Mouse (Mus musculus) stomach, embryonic 15.5 days (tissue): ENCODE measurements around the gene Rfc2. TPM values are rescaled to one million over a fixed set of nuclear protein-coding genes. Genes with fewer than 3 reads are reported as not detected.

ENCODE experiments used
- ATAC-seq: fragments of 200-750 bp; cut with Nextera tagmentation; 2 replicates; pipeline ENCODE4 v1.8.0; 2017; ENCODE audit warnings: low read depth, moderate number of reproducible peaks, moderate TSS enrichment; ENCODE audit not compliant: insufficient read depth, low FRiP score
- H3K27ac ChIP-seq: fragments of 300-500 bp; sonication (generic); 2 replicates; pipeline ENCODE4 v1.5.1; 2015; ENCODE audit warnings: mild to moderate bottlenecking, inconsistent platforms
- H3K27me3 ChIP-seq: fragments of 300-500 bp; sonication (generic); replicated peaks from 2 replicates; pipeline ENCODE4 v1.6.1; 2015; ENCODE audit warnings: inconsistent platforms
- H3K36me3 ChIP-seq: fragments of 300-500 bp; sonication (generic); 2 replicates; pipeline ENCODE4 v1.6.1; 2015; ENCODE audit warnings: inconsistent platforms
- H3K4me1 ChIP-seq: fragments of 300-500 bp; sonication (generic); 2 replicates; pipeline ENCODE4 v1.6.1; 2015; ENCODE audit warnings: inconsistent platforms
- H3K4me2 ChIP-seq: fragments of 300-500 bp; sonication (generic); 2 replicates; pipeline ENCODE4 v1.6.1; 2015; ENCODE audit warnings: mild to moderate bottlenecking, inconsistent platforms
- H3K4me3 ChIP-seq: fragments of 300-500 bp; sonication (generic); replicated peaks from 2 replicates; pipeline ENCODE4 v1.5.1; 2015; ENCODE audit warnings: inconsistent platforms
- H3K9ac ChIP-seq: fragments of 300-500 bp; sonication (generic); 2 replicates; pipeline ENCODE4 v1.6.1; 2015; ENCODE audit warnings: inconsistent platforms
- H3K9me3 ChIP-seq: fragments of 300-500 bp; sonication (generic); 2 replicates; pipeline ENCODE4 v1.6.1; 2016; ENCODE audit warnings: inconsistent platforms
- WGBS: fragments of 180-500 bp; shearing (Covaris S2); methylation state at CpG from one replicate; pipeline ENCODE4 v1.1.7; 2015; 5-methylcytosine and 5-hydroxymethylcytosine counted together
- polyA plus RNA-seq: library from polyadenylated mRNA; unstranded; fragments of >200 nt; fragmentation: Nextera tagmentation; extraction: Ambion mirVana; gene quantifications from 2 replicates; pipeline ENCODE4 v1.2.1, GENCODE M21; 2015

Gene Rfc2
- polyA plus RNA-seq, 1 experiment from 2014 or later, result 257 TPM

GRCm38 (mm10) chr5:134550836-134551232 lies 30.3 kb upstream of the Rfc2 start:
- Histone ChIP-seq H3K4me2 (peak overlapping the region; percentile 72), H3K9ac (peak overlapping the region; percentile 86), H3K4me1 (peaks cover 34% of the 10 kb centered on the region), H3K4me3 (peak overlapping the region; percentile 70), H3K27me3 (no peaks in the 10 kb centered on the region), H3K36me3 (no peaks in the 10 kb centered on the region), H3K27ac (peak overlapping the region; percentile 95), H3K9me3 (no peaks in the 10 kb centered on the region)
- WGBS, result 3% methylated on average over 6 of the region's 6 CpGs
- no peak for ATAC-seq

GRCm38 (mm10) chr5:134551233-134552109 lies 29.7 kb upstream of the Rfc2 start:
- H3K4me2 ChIP-seq, result peak overlapping the region; percentile 72
- 1% methylated on average over 52 of the region's 52 CpGs for WGBS
- H3K36me3 ChIP-seq, result no peaks in the 10 kb centered on the region
- no peaks in the 10 kb centered on the region for H3K27me3 ChIP-seq
- H3K27ac ChIP-seq, result peak overlapping the region; percentile 95
- H3K9ac ChIP-seq, result peak overlapping the region; percentile 86
- no peaks in the 10 kb centered on the region for H3K9me3 ChIP-seq
- ATAC-seq, result no peak; the same call in 1 of the 2 replicates
- H3K4me1 ChIP-seq, result peaks cover 37% of the 10 kb centered on the region
- peak overlapping the region; percentile 70 for H3K4me3 ChIP-seq

GRCm38 (mm10) chr5:134552110-134552972 lies 28.8 kb upstream of the Rfc2 start, which contains the start of gene Clip2:
Clip2 (minus strand) TSS chr5:134552434.
- WGBS, result 1% methylated on average over 59 of the region's 61 CpGs
- peak; percentile 91 for ATAC-seq
- no peaks in the 10 kb centered on the region for H3K9me3 ChIP-seq
- peaks cover 37% of the 10 kb centered on the region for H3K4me1 ChIP-seq
- H3K27ac ChIP-seq, result peak within 1 kb of the TSS; percentile 95
- H3K27me3 ChIP-seq, result no peaks in the 10 kb centered on the region
- peak within 1 kb of the TSS; percentile 72 for H3K4me2 ChIP-seq
- H3K9ac ChIP-seq, result peak within 1 kb of the TSS; percentile 86
- H3K36me3 ChIP-seq, result no peaks in the 10 kb centered on the region
- peak within 1 kb of the TSS; percentile 70 for H3K4me3 ChIP-seq

- no peaks in the 10 kb centered on the region for H3K36me3 ChIP-seq
- no peak overlapping the region for H3K4me2 ChIP-seq
- ATAC-seq, result no peak
- WGBS, result 73% methylated on average over 5 of the region's 5 CpGs
- H3K4me3 ChIP-seq, result no peak overlapping the region
- no peak overlapping the region for H3K9ac ChIP-seq
- no peaks in the 10 kb centered on the region for H3K9me3 ChIP-seq
- no peaks in the 10 kb centered on the region for H3K27me3 ChIP-seq
- peaks cover 37% of the 10 kb centered on the region for H3K4me1 ChIP-seq
- H3K27ac ChIP-seq, result no peak overlapping the region
These were observed 27.1 kb upstream of the Rfc2 start for GRCm38 (mm10) chr5:134553951-134554546.

GRCm38 (mm10) chr5:134555463-134556164 lies 25.6 kb upstream of the Rfc2 start:
- H3K9ac ChIP-seq, result no peak overlapping the region
- ATAC-seq, result no peak
- H3K9me3 ChIP-seq, result no peaks in the 10 kb centered on the region
- no peaks in the 10 kb centered on the region for H3K27me3 ChIP-seq
- 9% methylated on average over 20 of the region's 20 CpGs for WGBS
- no peaks in the 10 kb centered on the region for H3K36me3 ChIP-seq
- H3K4me1 ChIP-seq, result peaks cover 25% of the 10 kb centered on the region
- peak overlapping the region; percentile 26; the same call in 1 of the 2 replicates for H3K27ac ChIP-seq
- H3K4me2 ChIP-seq, result peak overlapping the region; percentile 44
- no peak overlapping the region for H3K4me3 ChIP-seq

GRCm38 (mm10) chr5:134560071-134560449 lies 21.1 kb upstream of the Rfc2 start, which contains the start of gene Syna:
Syna (minus strand) TSS chr5:134560171.
- no peak within 1 kb of the TSS for H3K27ac ChIP-seq
- H3K27me3 ChIP-seq, result no peaks in the 10 kb centered on the region
- H3K9me3 ChIP-seq, result no peaks in the 10 kb centered on the region
- peaks cover 11% of the 10 kb centered on the region for H3K4me1 ChIP-seq
- H3K4me2 ChIP-seq, result no peak within 1 kb of the TSS
- no peak for ATAC-seq
- H3K4me3 ChIP-seq, result no peak within 1 kb of the TSS
- 87% methylated on average over 7 of the region's 7 CpGs for WGBS
- no peaks in the 10 kb centered on the region for H3K36me3 ChIP-seq
- H3K9ac ChIP-seq, result no peak within 1 kb of the TSS

- H3K9ac ChIP-seq, result no peak overlapping the region
- peaks cover 5% of the 10 kb centered on the region for H3K4me1 ChIP-seq
- H3K4me3 ChIP-seq, result no peak overlapping the region
- no peak overlapping the region for H3K4me2 ChIP-seq
- H3K9me3 ChIP-seq, result no peaks in the 10 kb centered on the region
- no peaks in the 10 kb centered on the region for H3K36me3 ChIP-seq
- WGBS, result 71% methylated on average over 16 of the region's 16 CpGs
- H3K27ac ChIP-seq, result no peak overlapping the region
- no peak for ATAC-seq
- no peaks in the 10 kb centered on the region for H3K27me3 ChIP-seq
These were observed 20.6 kb upstream of the Rfc2 start for GRCm38 (mm10) chr5:134560450-134561171.

- Histone ChIP-seq H3K36me3 (no peaks in the 10 kb centered on the region), H3K27me3 (no peaks in the 10 kb centered on the region), H3K9ac (no peak overlapping the region), H3K4me1 (0 out of 2 replicates have a peak, but pooled peaks cover 8% of the 10 kb centered on the region), H3K27ac (no peak overlapping the region), H3K9me3 (no peaks in the 10 kb centered on the region), H3K4me2 (no peak overlapping the region), H3K4me3 (no peak overlapping the region)
- WGBS, result 97% methylated on average over 2 of the region's 2 CpGs
- ATAC-seq, result no peak
These were observed 16.9 kb upstream of the Rfc2 start for GRCm38 (mm10) chr5:134564272-134564671.

- Histone ChIP-seq H3K36me3 (no peaks in the 10 kb centered on the region), H3K9me3 (no peaks in the 10 kb centered on the region), H3K9ac (no peak overlapping the region), H3K4me2 (no peak overlapping the region), H3K27ac (no peak overlapping the region), H3K4me3 (no peak overlapping the region), H3K27me3 (no peaks in the 10 kb centered on the region), H3K4me1 (0 out of 2 replicates have a peak, but pooled peaks cover 8% of the 10 kb centered on the region)
- no peak for ATAC-seq
- WGBS, result 88% methylated on average over 6 of the region's 6 CpGs
These were observed 15.5 kb upstream of the Rfc2 start for GRCm38 (mm10) chr5:134565696-134566095.

- Histone ChIP-seq H3K27ac (no peak overlapping the region), H3K9ac (no peak overlapping the region), H3K4me2 (no peak overlapping the region), H3K36me3 (no peaks in the 10 kb centered on the region), H3K27me3 (no peaks in the 10 kb centered on the region), H3K4me1 (peaks cover 16% of the 10 kb centered on the region; the same call in 1 of the 2 replicates), H3K9me3 (no peaks in the 10 kb centered on the region), H3K4me3 (no peak overlapping the region)
- 80% methylated on average over 4 of the region's 4 CpGs for whole genome bisulfite sequencing
- ATAC-seq, result no peak
These were observed 13.7 kb upstream of the Rfc2 start for GRCm38 (mm10) chr5:134567445-134567844.
